Mouse (Mus musculus) lung, postnatal 0 days (tissue): ENCODE results near the gene Catsperg1. TPM values are rescaled to one million over a fixed set of nuclear protein-coding genes. Genes with fewer than 3 reads are reported as not detected.
"Not testable (repeated sequence)": the region's sequence is repeated elsewhere in the genome, so short reads cannot be mapped to it uniquely, and the experiment has no call there.

Source experiments
- ATAC-seq: fragments of 200-750 bp; cut with Nextera tagmentation; 2 replicates; pipeline ENCODE4 v1.8.0; 2017; ENCODE audit warnings: moderate library complexity
- DNase-seq: peaks from one replicate; pipeline ENCODE4 v3.0.0-alpha.2; 2016; ENCODE audit warnings: low spot score
- H3K27ac ChIP-seq: fragments of 300-500 bp; sonication (generic); 2 replicates; pipeline ENCODE4 v1.5.1; 2014; ENCODE audit warnings: antibody characterized with exemption, mild to moderate bottlenecking, low read length, mixed read lengths
- H3K27me3 ChIP-seq: fragments of 300-500 bp; sonication (generic); replicated peaks from 2 replicates; pipeline ENCODE4 v1.6.1; 2014; ENCODE audit warnings: low read length, mixed read lengths; ENCODE audit not compliant: insufficient read depth
- H3K36me3 ChIP-seq: fragments of 300-500 bp; sonication (generic); 2 replicates; pipeline ENCODE4 v1.6.1; 2014; ENCODE audit warnings: low read length, mixed read lengths; ENCODE audit not compliant: insufficient read depth
- H3K4me1 ChIP-seq: fragments of 300-500 bp; sonication (generic); 2 replicates; pipeline ENCODE4 v1.6.1; 2014; ENCODE audit warnings: antibody characterized with exemption, low read depth, low read length, mixed read lengths; ENCODE audit not compliant: insufficient read depth
- H3K4me2 ChIP-seq: fragments of 300-500 bp; sonication (generic); replicated peaks from 2 replicates; pipeline ENCODE4 v1.6.1; 2014; ENCODE audit warnings: low read depth, mild to moderate bottlenecking, low read length, moderate library complexity, mixed read lengths
- H3K4me3 ChIP-seq: fragments of 300-500 bp; sonication (generic); 2 replicates; pipeline ENCODE4 v1.5.1; 2014; ENCODE audit warnings: low read depth, low read length
- H3K9ac ChIP-seq: fragments of 300-500 bp; sonication (generic); replicated peaks from 2 replicates; pipeline ENCODE4 v1.6.1; 2014; ENCODE audit warnings: low read depth, mild to moderate bottlenecking
- H3K9me3 ChIP-seq: fragments of 300-500 bp; sonication (generic); 2 replicates; pipeline ENCODE4 v1.6.1; 2016; ENCODE audit warnings: low read length, mixed read lengths
- CTCF ChIP-seq: IDR thresholded peaks from 2 replicates; pipeline ENCODE4 v1.5.1; 2016; ENCODE audit warnings: antibody characterized with exemption, mild to moderate bottlenecking
- EP300 ChIP-seq: IDR thresholded peaks from 2 replicates; pipeline ENCODE4 v1.6.1; 2016; ENCODE audit warnings: antibody characterized with exemption, mild to moderate bottlenecking, control low read depth
- WGBS: fragments of 180-500 bp; shearing (Covaris S2); extraction: QIAGEN DNeasy Blood & Tissue Kit; methylation state at CpG from one replicate; pipeline ENCODE4 v1.1.7; 2014; 5-methylcytosine and 5-hydroxymethylcytosine counted together
- polyA plus RNA-seq: library from polyadenylated mRNA; unstranded; fragments of >200 nt; fragmentation: Nextera tagmentation; extraction: Ambion mirVana; gene quantifications from 2 replicates; pipeline ENCODE4 v1.2.1, GENCODE M21; 2015

Gene Catsperg1
- polyA plus RNA-seq, 1 experiment from 2014 or later: 0.81 TPM

- Histone ChIP-seq H3K9ac (no peak overlapping the region), H3K4me3 (no peak overlapping the region), H3K4me1 (no peaks in the 10 kb centered on the region), H3K9me3 (no peaks in the 10 kb centered on the region), H3K27me3 (no peaks in the 10 kb centered on the region), H3K4me2 (no peak overlapping the region), H3K27ac (no peak overlapping the region), H3K36me3 (no peaks in the 10 kb centered on the region)
- WGBS: 80% methylated on average over 7 of the region's 7 CpGs
- no peak for ATAC-seq
- DNase-seq: no peak
- TF ChIP-seq CTCF (no peak), EP300 (no peak)
Measured at GRCm38 (mm10) chr7:29146625-29147367, 67.0 kb downstream of the Catsperg1 start.

GRCm38 (mm10) chr7:29144006-29144405 lies 69.8 kb downstream of the Catsperg1 start:
- no peak overlapping the region for H3K9ac ChIP-seq
- TF ChIP-seq EP300 (no peak), CTCF (no peak)
- H3K36me3 ChIP-seq: no peaks in the 10 kb centered on the region
- no peaks in the 10 kb centered on the region for H3K4me1 ChIP-seq
- no peak overlapping the region for H3K4me3 ChIP-seq
- DNase-seq: no peak
- no peak for ATAC-seq
- H3K4me2 ChIP-seq: no peak overlapping the region
- no peak overlapping the region for H3K27ac ChIP-seq
- 92% methylated on average over 4 of the region's 4 CpGs for WGBS
- no peaks in the 10 kb centered on the region for H3K9me3 ChIP-seq
- no peaks in the 10 kb centered on the region for H3K27me3 ChIP-seq

GRCm38 (mm10) chr7:29141416-29141815 lies 72.4 kb downstream of the Catsperg1 start:
- Histone ChIP-seq H3K4me1 (no peaks in the 10 kb centered on the region), H3K27me3 (no peaks in the 10 kb centered on the region), H3K4me3 (no peak overlapping the region), H3K9me3 (no peaks in the 10 kb centered on the region), H3K4me2 (no peak overlapping the region), H3K27ac (no peak overlapping the region), H3K36me3 (no peaks in the 10 kb centered on the region), H3K9ac (no peak overlapping the region)
- TF ChIP-seq EP300 (no peak), CTCF (no peak)
- DNase-seq: no peak
- 64% methylated on average over 8 of the region's 8 CpGs for WGBS
- ATAC-seq: no peak

- H3K27ac ChIP-seq, DNase-seq, H3K9ac ChIP-seq, H3K36me3 ChIP-seq, H3K27me3 ChIP-seq, H3K9me3 ChIP-seq, H3K4me1 ChIP-seq, H3K4me3 ChIP-seq, ATAC-seq, H3K4me2 ChIP-seq: not testable (repeated sequence)
- 90% methylated on average over 3 of the region's 4 CpGs for WGBS
Measured at GRCm38 (mm10) chr7:29139237-29139636, 74.6 kb downstream of the Catsperg1 start.

- TF ChIP-seq CTCF (no peak), EP300 (no peak)
- ATAC-seq: no peak
- Histone ChIP-seq H3K36me3 (no peaks in the 10 kb centered on the region), H3K27ac (no peak overlapping the region), H3K4me1 (no peaks in the 10 kb centered on the region), H3K9me3 (no peaks in the 10 kb centered on the region), H3K27me3 (no peaks in the 10 kb centered on the region), H3K9ac (no peak overlapping the region), H3K4me2 (no peak overlapping the region), H3K4me3 (no peak overlapping the region)
- WGBS: 41% methylated on average over 16 of the region's 16 CpGs
- DNase-seq: no peak
Measured at GRCm38 (mm10) chr7:29137429-29137828, 76.4 kb downstream of the Catsperg1 start.

GRCm38 (mm10) chr7:29134693-29135386 lies 79.0 kb downstream of the Catsperg1 start, which contains the start of gene Rasgrp4:
Gene Rasgrp4, plus strand, starts transcription at chr7:29134851.
- DNase-seq (peak; percentile 40), ATAC-seq (peak; percentile 65)
- H3K4me1 ChIP-seq: no peaks in the 10 kb centered on the region
- no peaks in the 10 kb centered on the region for H3K27me3 ChIP-seq
- 3% methylated on average over 14 of the region's 20 CpGs for WGBS
- H3K9me3 ChIP-seq: no peaks in the 10 kb centered on the region
- no peaks in the 10 kb centered on the region for H3K36me3 ChIP-seq
- H3K4me2 ChIP-seq: peak within 1 kb of the TSS; percentile 44
- no peak for TF ChIP-seq EP300
- TF ChIP-seq CTCF: no peak
- H3K9ac ChIP-seq: no peak within 1 kb of the TSS
- H3K4me3 ChIP-seq: peak within 1 kb of the TSS; percentile 12; the same call in 1 of the 2 replicates
- H3K27ac ChIP-seq: no peak within 1 kb of the TSS
